Mouse (Mus musculus) leukemia stem cell, adult 10-12 weeks (primary cell): Measurements from ENCODE around the gene Actl6a. TPM values are rescaled to one million over a fixed set of nuclear protein-coding genes. Genes with fewer than 3 reads are reported as not detected.

Experiments
- polyA plus RNA-seq: library from polyadenylated mRNA; stranded (reverse); fragments of >175 nt; gene quantifications from 2 replicates; pipeline ENCODE4 v1.2.3, GENCODE M21; 2012; ENCODE audit warnings: low replicate concordance

Actl6a gene
- polyA plus RNA-seq: 7.0 and 17.2 TPM in 2 replicates

GRCm38 (mm10) chr3:32705647-32706348 is at the start of gene Actl6a:
Gene Actl6a (plus strand): TSS chr3:32706298.

GRCm38 (mm10) chr3:32736244-32737171 is 30.4 kb downstream of the Actl6a start, which contains the start of gene Ndufb5:
Gene Ndufb5 (plus strand): TSS chr3:32736990.

GRCm38 (mm10) chr3:32737172-32737655 is 31.1 kb downstream of the Actl6a start, which contains the start of gene Mrpl47:
Gene Mrpl47 (minus strand): TSS chr3:32737605.

Other genes starting within 250 kb of the Actl6a start
- 0.17 TPM in 1 of 2 replicates, not detected in the other for gene Kcnmb3, start 214.1 kb upstream of the Actl6a start, polyA plus RNA-seq
- gene Zfp639, start 196.0 kb upstream of the Actl6a start, polyA plus RNA-seq: 5.4 and 7.2 TPM in 2 replicates
- 6.5 and 7.6 TPM in 2 replicates for gene Mfn1, start 176.8 kb upstream of the Actl6a start, polyA plus RNA-seq
- gene Gnb4, start 89.7 kb upstream of the Actl6a start, polyA plus RNA-seq: 2.1 and 3.6 TPM in 2 replicates
- gene Ndufb5, start 30.7 kb downstream of the Actl6a start, polyA plus RNA-seq: 3.0 and 52.8 TPM in 2 replicates
- gene Mrpl47, start 31.3 kb downstream of the Actl6a start, polyA plus RNA-seq: 0.32 and 0.61 TPM in 2 replicates
- gene Usp13, start 111.2 kb downstream of the Actl6a start, polyA plus RNA-seq: not detected in 2 replicates